Mouse (Mus musculus): ENCODE measurements around the gene Rbl1. TPM values are rescaled to one million over a fixed set of nuclear protein-coding genes. Genes with fewer than 3 reads are reported as not detected.

Rbl1 gene
- total and polyA plus RNA-seq, 3 experiments, result 14.9 to 27.4 (median 21.9) TPM

DNA sequence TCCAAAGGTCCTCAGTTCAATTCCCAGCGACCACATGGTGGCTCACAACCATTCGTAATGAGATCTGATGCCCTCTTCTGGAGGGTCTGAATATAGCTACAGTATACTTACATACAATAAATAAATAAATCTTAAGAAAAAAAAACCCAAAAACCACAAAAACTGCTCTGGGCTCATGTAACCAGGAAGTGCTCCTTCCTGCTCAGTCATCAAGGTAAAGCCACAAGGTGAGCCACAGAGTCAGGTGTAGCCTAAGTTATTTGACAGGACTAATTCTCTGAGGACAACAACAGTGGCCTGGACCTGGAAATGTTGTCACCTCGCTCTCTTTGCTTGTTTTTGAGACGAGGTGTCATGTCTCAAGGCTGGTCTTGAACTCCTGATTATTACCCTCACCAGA is 13.7 kb downstream of the Rbl1 start:
- Histone ChIP-seq H3K36me3 (replicated peaks in 1 of 2; ENCODE audit: control insufficient read depth in 1 of 2, insufficient read depth in 1 of 2, low read length in 1 of 2) (peaks cover 60 to 89% of the 10 kb centered on the region in 2 experiments), H3K9ac (ENCODE audit: insufficient read depth, low read depth) (no peak overlapping the region), H3K79me2 (replicated peaks; ENCODE audit: control insufficient read depth, extremely low read depth, insufficient read depth, poor library complexity, severe bottlenecking) (0 out of 2 replicates have a peak, but pooled peaks cover 3% of the 10 kb centered on the region), H3K27me3 (replicated peaks) (no peaks in the 10 kb centered on the region), H3K4me1 (ENCODE audit: control insufficient read depth in 1 of 2, insufficient read depth in 2 of 2) (peaks cover 7 to 13% of the 10 kb centered on the region in 2 experiments), H3K27ac (ENCODE audit: insufficient read depth, low read depth) (no peak overlapping the region), H3K4me2 (ENCODE audit: insufficient read depth, low read depth, poor library complexity, severe bottlenecking) (no peak overlapping the region), H3K4me3 (replicated peaks in 1 of 3; ENCODE audit: low read depth in 2 of 3, low read length in 2 of 3, poor library complexity in 1 of 3) (no peak overlapping the region), H3K9me3 (replicated peaks; ENCODE audit: low read length) (peaks cover 3% of the 10 kb centered on the region)
- dilution Hi-C loops (cut with MboI; ENCODE audit: extremely low pct_ligation_motif_present, extremely low pct_unique_long_range_greater_than_20kb, low sequenced_read_pairs), result no loop called here
- DNase-seq (ENCODE audit: extremely low read depth), result no peak
- TF ChIP-seq GABPA (IDR thresholded peaks at IDR 0.05; ENCODE audit: insufficient replicate concordance, low read depth, low read length) (no peak), ETS1 (conservative IDR thresholded peaks at IDR 0.05; ENCODE audit: low read depth, low read length) (no peak), IRF4 (IDR thresholded peaks at IDR 0.05; ENCODE audit: low read depth, low read length) (no peak), CTCF (conservative IDR thresholded peaks at IDR 0.05 in 1 of 2, IDR thresholded peaks at IDR 0.05 in 1 of 2; ENCODE audit: low read depth in 2 of 2, low read length in 2 of 2) (peak in 1 of 2 experiments; percentile 12; a peak in 1 of 4 replicates), RCOR1 (conservative IDR thresholded peaks at IDR 0.05; ENCODE audit: low read depth, low read length) (no peak), BHLHE40 (IDR thresholded peaks at IDR 0.05; ENCODE audit: low read depth, low read length) (no peak)
- in situ Hi-C loops (cut with MboI; ENCODE audit: low pct_ligation_motif_present, low pct_unique_long_range_greater_than_20kb, low sequenced_read_pairs), result no loop called here

- peak; percentile 58 for DNase-seq (ENCODE audit: extremely low read depth)
- in situ Hi-C loops (cut with MboI; ENCODE audit: low pct_ligation_motif_present, low pct_unique_long_range_greater_than_20kb, low sequenced_read_pairs) (loop anchor here (10.0 kb wide), 1 partner anchor 52 kb away; the partner anchor contains the start of gene Samhd1), dilution Hi-C loops (cut with MboI; ENCODE audit: extremely low pct_ligation_motif_present, extremely low pct_unique_long_range_greater_than_20kb, low sequenced_read_pairs) (no loop called here)
- H3K9me3 ChIP-seq (replicated peaks; ENCODE audit: low read length), result peaks cover 3% of the 10 kb centered on the region
- H3K4me1 ChIP-seq (ENCODE audit: control insufficient read depth in 1 of 2, insufficient read depth in 2 of 2), result peaks cover 13 to 18% of the 10 kb centered on the region in 2 experiments
- H3K9ac ChIP-seq (ENCODE audit: insufficient read depth, low read depth), result no peak overlapping the region
- no peaks in the 10 kb centered on the region for H3K27me3 ChIP-seq (replicated peaks)
- H3K4me3 ChIP-seq (replicated peaks in 1 of 3; ENCODE audit: low read depth in 2 of 3, low read length in 2 of 3, poor library complexity in 1 of 3), result no peak overlapping the region
- H3K36me3 ChIP-seq (replicated peaks in 1 of 2; ENCODE audit: control insufficient read depth in 1 of 2, insufficient read depth in 1 of 2, low read length in 1 of 2), result peaks cover 51 to 80% of the 10 kb centered on the region in 2 experiments
- H3K27ac ChIP-seq (ENCODE audit: insufficient read depth, low read depth), result peak overlapping the region; percentile 22
- peak overlapping the region; percentile 53; the same call in 1 of the 2 replicates for H3K4me2 ChIP-seq (ENCODE audit: insufficient read depth, low read depth, poor library complexity, severe bottlenecking)
- H3K79me2 ChIP-seq (replicated peaks; ENCODE audit: control insufficient read depth, extremely low read depth, insufficient read depth, poor library complexity, severe bottlenecking), result 0 out of 2 replicates have a peak, but pooled peaks cover 3% of the 10 kb centered on the region
- TF ChIP-seq MXI1 (IDR thresholded peaks at IDR 0.05; ENCODE audit: low read depth, low read length) (no peak; the same call in 1 of the 2 replicates), KAT2A (IDR thresholded peaks at IDR 0.05; ENCODE audit: insufficient replicate concordance, low read length) (no peak), EP300 (IDR thresholded peaks at IDR 0.05; ENCODE audit: low read length) (peak; percentile 85), SIN3A (IDR thresholded peaks at IDR 0.05; ENCODE audit: low read length) (peak; percentile 69; the same call in 1 of the 2 replicates), ELF1 (IDR thresholded peaks at IDR 0.05; ENCODE audit: low read depth, low read length) (no peak), USF2 (conservative IDR thresholded peaks at IDR 0.05; ENCODE audit: low read depth, low read length) (no peak), MAFK (IDR thresholded peaks at IDR 0.05; ENCODE audit: insufficient replicate concordance, low read length) (no peak), NELFE (IDR thresholded peaks at IDR 0.05; ENCODE audit: low read depth, low read length) (0 out of 2 replicates have a peak, but pooled peaks have one; percentile 23), CTCF (conservative IDR thresholded peaks at IDR 0.05 in 1 of 2, IDR thresholded peaks at IDR 0.05 in 1 of 2; ENCODE audit: low read depth in 2 of 2, low read length in 2 of 2) (no peak), POLR2A (IDR thresholded peaks at IDR 0.05; ENCODE audit: low read depth, low read length) (no peak), ZNF384 (IDR thresholded peaks at IDR 0.05; ENCODE audit: low read depth, low read length) (no peak), RAD21 (IDR thresholded peaks at IDR 0.05; ENCODE audit: low read depth, low read length) (no peak; the same call in 1 of the 2 replicates), MAZ (IDR thresholded peaks at IDR 0.05; ENCODE audit: low read depth, low read length) (no peak), USF1 (IDR thresholded peaks at IDR 0.05; ENCODE audit: low read depth, low read length) (no peak), MAX (IDR thresholded peaks at IDR 0.05; ENCODE audit: low read length) (peak; percentile 69), NRF1 (IDR thresholded peaks at IDR 0.05; ENCODE audit: low read depth, low read length) (0 out of 2 replicates have a peak, but pooled peaks have one; percentile 7), JUND (conservative IDR thresholded peaks at IDR 0.05; ENCODE audit: low read depth, low read length) (peak; percentile 73; the same call in 1 of the 2 replicates), MEF2A (IDR thresholded peaks at IDR 0.05; ENCODE audit: borderline replicate concordance, low read depth, low read length) (peak; percentile 40; the same call in 1 of the 2 replicates), TCF12 (IDR thresholded peaks at IDR 0.05; ENCODE audit: low read depth, low read length) (peak; percentile 58), ETS1 (conservative IDR thresholded peaks at IDR 0.05; ENCODE audit: low read depth, low read length) (peak; percentile 74), ZMIZ1 (IDR thresholded peaks at IDR 0.05; ENCODE audit: low read depth, low read length) (no peak), POLR2AphosphoS2 (IDR thresholded peaks at IDR 0.05; ENCODE audit: low read depth, low read length) (no peak), MYC (IDR thresholded peaks at IDR 0.05; ENCODE audit: low read depth, low read length) (peak; percentile 67), CHD1 (IDR thresholded peaks at IDR 0.05; ENCODE audit: low read depth, low read length) (no peak), CHD2 (IDR thresholded peaks at IDR 0.05; ENCODE audit: low read length) (0 out of 2 replicates have a peak, but pooled peaks have one; percentile 11), RCOR1 (conservative IDR thresholded peaks at IDR 0.05; ENCODE audit: low read depth, low read length) (no peak), HCFC1 (IDR thresholded peaks at IDR 0.05; ENCODE audit: low read depth, low read length) (no peak), ZKSCAN1 (IDR thresholded peaks at IDR 0.05; ENCODE audit: borderline replicate concordance, low read depth, low read length) (no peak), BHLHE40 (IDR thresholded peaks at IDR 0.05; ENCODE audit: low read depth, low read length) (peak; percentile 27), IRF4 (IDR thresholded peaks at IDR 0.05; ENCODE audit: low read depth, low read length) (peak; percentile 80)
Measured at GRCm38 (mm10) chr2:157187223-157187622, 17.1 kb downstream of the Rbl1 start.

All from CH12.LX (cell line).